Mouse (Mus musculus) layer of hippocampus, adult 9-11 months (tissue): Measurements from ENCODE around the gene Arl5b.
A peak's percentile ranks its signal among the peaks of the same experiment; 100 is the strongest.

ENCODE experiments used
- DNase-seq: peaks from one replicate; pipeline ENCODE4 v3.0.0; 2022

Gene Arl5b

DNA sequence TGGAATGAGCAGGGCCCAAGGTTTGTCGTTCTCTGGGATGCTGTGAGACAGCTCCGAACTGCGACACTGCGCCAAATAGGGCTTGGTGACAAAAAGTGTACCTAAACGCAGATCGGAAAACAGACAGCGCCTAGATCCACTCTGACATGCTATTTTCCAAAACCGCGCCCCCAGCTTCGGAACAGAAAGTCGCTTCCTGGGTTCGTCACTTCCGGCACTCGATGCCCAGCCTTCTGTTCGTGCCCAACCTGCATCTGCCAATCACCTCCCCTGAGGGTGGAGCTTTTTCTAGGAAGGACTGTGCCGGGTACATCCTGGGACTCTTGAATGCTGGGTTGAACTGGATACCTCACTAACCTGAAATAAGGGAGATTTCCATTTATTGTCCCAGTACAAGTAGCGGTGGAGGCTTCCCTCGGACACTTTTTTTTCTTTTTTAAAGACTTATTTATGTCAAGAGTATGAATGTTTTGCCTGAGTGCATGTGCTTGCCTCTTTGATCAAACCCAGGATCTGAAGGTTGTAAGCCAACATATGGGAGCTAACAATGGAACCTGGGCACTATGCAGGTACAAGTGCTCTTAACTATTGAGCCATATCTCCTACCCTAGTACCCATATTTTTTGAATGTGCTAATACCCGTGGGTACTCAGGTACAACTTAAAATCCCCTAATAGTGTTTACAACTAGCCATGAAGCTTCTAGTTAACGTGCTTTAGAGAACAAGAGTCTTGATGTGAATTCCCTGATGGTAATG lies at the start of gene Arl5b:
Arl5b (plus strand) TSS at position 279 of the 757 bp plus-strand sequence.
- peak; percentile 93 for DNase-seq

DNA sequence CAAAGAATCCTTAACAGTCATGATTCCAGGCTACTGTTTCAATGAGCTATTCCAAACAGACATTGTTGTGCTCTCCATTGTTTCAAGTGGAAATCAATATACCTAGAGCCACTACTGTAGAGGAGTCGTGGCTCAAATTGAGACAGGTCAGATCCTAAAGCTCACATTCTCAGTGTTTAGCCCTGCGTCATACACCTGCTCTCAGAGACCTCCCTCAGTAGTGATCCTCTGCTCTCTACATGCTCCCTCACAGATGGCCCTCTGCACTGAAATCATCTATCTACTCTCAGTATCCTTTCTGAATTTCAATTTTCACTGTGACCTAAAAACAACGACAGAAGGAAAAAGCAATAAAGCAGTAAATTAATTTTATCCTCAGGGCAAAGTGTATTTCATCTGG lies 41.7 kb upstream of the Arl5b start:
- DNase-seq: no peak

DNA sequence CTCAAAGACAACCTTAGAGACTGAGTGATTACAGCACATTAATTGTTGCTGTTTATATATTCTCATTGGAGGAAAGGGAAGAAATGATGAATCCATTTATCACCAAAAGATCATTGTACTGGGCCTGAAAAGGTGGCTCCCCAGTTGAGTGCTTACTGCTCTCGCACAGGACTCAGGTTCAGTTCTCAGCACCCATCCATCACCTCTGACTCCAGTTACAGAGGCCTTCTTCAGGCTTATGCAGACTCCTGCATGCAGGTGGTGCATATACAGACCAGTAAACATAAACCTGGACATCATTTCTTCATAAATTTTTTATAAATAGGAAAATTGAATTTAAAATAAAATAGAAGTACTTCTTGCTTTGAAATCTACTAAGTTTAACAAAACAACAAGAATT lies 41.1 kb upstream of the Arl5b start:
- DNase-seq: no peak

DNA sequence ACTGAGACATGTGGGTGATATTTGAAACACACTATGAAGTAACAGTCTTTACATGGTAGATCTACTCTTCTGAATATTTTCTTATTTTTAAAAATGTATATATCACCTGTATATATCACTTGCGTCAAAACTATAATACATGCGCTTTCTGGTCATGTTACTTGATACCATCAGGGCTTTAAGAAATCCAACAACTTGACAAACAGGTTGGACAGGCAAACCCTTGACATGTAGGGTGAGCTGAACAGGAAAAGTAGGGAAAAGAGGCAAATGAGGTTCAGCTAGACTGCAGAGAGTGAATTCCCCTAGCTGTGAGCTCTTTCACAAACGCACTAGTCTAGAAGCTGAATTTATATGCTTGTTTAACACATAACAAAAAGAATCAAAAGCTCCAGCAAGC lies 22.4 kb upstream of the Arl5b start:
- DNase-seq: no peak

DNA sequence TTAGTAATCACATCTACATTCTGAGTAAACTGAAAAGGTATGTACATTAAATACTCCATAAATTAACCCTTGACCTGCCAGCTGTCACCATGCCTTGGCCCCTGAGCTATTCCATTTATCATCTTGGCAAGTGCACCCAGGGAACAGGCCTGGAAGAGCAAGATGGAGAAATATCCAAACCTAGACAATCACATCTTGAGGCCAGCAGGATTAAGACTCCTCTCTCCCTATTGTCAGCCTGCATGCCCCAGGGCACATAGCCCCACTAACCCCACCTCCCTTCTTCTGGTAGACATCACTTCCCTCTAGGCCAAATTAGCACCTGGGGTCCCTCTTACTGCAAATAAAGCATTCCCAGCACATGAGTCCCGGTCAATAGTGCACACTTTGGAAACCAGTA lies 21.4 kb upstream of the Arl5b start:
- DNase-seq: no peak

DNA sequence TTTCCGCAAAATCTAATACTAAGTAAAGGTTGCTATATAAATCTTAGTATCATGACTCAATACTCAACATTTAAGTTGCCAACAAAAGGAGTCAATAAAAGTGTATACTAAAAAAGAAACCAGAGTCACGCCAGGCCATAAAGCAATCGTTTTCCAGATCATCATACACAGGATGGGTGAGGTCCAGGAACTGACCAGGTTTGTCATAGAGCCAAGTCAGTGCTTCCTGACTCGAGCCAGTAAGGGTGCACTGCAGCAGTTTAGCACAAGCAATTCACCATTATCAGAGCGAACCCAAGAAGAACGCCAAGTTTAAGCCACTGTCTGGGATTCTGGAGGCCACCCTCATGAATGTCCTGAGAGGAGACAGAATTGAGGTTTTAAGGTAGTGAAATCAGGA lies 10.5 kb upstream of the Arl5b start:
- DNase-seq: no peak

DNA sequence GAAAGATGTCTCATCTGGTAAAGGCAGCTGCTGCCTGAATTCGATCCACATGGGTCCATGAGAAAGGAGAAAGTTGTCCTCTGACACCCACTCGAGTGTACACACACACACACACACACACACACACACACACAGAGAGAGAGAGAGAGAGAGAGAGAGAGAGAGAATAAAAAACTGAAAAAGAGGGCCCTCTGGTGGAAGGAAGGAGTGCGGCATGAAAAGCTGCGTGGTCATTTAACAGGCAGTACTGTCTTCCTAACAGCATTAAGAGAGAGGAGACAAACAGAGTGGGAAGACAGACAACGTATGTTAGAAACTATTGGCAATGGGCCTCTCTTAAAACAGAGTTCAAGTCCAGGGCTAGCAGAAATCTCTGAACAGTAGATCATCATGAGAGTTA lies 8.9 kb upstream of the Arl5b start:
- DNase-seq: no peak

DNA sequence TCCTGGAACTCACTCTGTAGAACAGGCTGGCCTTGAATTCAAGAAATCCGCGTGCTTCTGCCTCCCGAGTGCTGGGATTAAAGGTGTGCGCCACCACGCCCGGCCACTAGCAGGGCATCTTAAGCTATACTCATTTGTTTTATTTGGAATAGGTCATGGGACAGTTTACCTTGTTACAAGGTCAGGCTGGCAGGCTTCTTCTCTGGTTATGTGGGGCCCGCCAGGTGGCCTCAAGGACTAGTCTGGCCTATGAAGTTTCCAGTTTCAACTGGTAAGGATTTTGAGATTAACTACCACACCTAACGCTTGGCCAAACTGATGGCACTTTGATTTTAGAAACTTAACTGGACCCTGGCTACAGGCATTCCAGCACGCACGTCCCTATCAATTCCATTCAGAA lies 5.3 kb downstream of the Arl5b start:
- DNase-seq: no peak

DNA sequence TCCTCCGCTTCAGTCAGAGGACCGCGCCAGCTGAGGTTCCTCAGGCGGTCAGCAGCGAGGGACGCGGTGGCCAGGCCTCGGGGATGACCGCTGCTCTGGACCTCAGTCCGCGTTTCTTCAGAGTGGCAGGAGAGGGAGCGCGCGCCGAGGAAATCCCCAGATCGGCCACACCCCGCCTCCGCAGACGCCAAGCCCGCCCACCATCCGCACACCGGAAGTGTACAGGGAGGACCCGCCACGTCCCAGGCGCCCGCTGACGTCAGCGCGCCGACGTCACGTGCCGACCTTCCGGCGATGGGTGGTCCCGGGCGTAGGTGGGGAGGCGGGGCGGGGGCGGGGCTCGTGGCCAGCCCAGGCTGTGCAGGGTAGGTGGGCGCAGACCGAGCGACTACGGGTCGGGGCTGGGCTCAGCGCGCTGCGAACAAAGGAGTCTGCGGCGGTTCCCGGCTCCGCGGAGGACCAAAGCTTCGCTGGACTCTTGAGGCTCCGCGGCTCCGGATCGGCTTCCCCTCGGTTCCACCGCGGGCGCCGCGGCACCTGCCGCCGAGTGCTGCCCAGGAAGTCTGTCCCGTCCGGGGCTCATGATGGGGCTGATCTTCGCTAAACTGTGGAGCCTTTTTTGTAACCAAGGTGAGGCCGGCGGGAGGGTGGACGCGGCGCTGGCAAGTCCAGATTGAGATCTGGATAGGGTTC lies 5.9 kb downstream of the Arl5b start, which contains the start of gene Nsun6:
Nsun6 (minus strand) TSS at position 125 of the 693 bp plus-strand sequence.
- peak; percentile 97 for DNase-seq

DNA sequence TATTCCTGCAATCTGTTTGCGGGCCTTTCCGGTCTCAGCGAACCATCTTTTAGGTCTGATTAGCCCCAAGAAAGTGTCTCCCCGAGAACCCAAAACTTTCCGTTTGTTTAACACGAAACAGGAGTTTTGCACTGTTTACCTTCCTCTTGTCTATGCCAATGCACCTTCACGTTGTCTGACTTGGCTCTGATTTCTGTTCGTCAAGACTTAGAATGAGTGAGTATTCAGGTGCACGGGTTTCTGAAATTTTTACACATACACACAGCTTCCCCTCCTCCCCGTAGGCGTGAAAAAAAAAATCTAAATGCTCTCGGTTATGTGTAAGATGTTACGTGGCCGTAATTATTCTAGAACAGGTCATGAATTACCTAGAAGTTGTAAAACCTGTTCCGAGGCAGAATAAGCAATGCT lies 6.6 kb downstream of the Arl5b start:
- no peak for DNase-seq

DNA sequence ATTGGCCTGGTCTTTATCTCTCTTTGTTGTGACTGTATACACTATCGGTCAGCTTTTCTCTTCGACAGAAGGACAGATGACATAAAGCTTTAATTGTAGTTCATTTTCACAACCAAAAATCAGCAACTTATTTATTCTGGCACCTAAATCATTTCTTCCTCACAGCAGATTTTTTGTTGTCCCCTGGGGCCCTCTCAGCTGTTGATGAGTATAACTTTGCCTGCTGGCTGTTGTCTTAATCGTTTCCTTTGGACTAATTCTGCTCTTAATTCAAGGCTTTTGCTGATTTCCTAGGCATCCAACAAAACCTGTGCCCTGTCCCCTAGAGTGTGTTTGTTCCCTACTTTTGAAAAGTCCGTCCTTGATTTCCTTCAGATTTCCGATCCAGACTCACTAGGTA lies 9.0 kb downstream of the Arl5b start:
- no peak for DNase-seq

DNA sequence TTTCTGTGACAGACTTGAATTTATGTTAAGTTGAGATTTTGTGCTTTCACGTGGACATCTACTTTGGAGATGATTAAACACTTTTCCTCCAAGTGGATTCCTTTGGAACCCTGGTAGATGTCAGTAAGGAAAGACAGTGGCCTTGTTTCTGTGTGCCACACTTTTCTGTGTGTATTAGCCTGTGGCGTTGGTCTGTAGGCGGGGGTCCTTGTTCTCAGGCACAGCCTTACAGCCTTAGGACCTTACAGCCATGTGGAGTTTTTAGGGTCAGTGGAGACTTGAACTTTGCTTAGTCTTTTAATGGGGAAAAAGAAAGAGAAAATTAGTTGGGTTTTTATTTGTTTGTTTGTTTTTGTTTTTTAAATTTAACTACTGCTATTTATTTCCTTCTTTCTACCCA lies 11.7 kb downstream of the Arl5b start:
- DNase-seq: no peak

DNA sequence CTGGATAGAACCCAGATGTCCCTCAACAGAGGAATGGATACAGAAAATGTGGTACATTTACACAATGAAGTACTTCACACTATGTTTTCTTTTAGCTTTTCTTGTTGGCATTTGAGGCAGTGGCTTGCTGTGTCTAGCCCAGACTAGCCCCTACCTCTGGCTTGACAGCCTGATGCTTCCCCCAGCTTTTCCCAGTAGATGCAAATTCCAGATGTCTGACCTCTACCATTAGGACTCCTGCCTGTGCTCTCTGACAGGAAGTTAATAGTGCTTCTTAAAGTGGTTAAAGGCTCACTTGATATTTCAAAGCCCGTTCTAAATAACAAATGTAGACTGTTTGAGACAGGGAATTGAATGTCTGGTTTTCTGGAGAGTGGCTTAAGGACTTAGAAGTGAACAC lies 14.6 kb downstream of the Arl5b start:
- DNase-seq: no peak

DNA sequence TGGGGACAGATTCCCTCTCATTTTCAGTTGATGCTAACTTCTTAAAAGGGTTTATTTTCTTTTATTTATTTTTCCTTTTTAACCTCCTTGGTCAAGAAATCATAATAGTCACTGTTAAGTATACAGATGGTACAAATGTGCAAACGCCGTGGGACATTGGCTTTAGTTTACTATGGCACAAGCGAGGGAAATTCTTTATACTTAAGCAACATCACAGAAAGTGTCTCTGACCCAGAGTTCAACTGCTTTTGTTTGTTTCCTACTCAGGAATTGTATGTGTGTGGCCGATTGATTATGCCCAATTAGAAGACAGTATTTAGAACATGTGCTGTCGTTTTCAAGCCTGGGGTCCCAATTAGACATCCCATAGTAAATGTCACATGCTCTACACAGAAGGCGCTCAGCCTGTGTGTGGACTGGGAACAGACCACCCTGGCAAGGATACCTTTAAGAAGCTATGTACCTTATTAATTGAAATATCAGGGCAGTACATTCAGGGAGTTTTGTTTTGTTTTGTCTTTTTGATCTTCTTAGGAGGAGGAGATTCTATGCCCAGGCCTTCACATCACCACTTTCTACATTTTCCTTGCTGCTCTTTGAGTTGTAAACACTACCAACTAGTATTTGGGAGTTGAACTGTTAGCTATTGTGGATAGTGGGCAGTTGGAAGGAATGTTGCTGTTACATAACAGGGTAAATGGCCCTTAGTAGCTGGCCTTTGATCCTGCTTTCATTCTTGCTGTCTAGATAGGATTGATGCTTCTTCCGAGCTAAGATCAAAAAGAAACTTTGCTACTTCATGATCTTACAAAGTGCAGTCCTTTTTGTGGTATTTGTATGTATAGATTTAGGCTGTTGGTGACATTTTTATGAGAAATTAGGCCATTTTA lies 15.4 kb downstream of the Arl5b start:
- no peak for DNase-seq

DNA sequence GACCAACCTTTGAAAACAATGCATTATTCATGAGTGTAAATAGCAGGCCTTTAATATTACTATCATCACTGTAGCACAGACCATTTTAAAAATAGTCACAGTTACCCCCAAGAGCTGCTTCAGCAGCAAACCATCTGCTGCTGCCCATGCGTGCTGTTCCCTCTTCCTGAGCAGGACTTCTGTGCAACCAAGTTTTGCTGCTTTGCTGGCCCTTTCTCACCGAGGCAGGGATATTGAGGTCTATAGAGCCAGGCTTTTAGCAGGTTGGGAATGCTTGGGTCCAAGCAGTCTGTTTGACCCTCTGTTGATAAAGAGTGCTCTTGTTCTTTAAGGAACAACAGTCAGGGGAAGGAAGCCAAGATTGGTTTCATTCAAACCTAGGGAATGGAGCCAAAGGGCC lies 16.3 kb downstream of the Arl5b start:
- peak; percentile 38 for DNase-seq

DNA sequence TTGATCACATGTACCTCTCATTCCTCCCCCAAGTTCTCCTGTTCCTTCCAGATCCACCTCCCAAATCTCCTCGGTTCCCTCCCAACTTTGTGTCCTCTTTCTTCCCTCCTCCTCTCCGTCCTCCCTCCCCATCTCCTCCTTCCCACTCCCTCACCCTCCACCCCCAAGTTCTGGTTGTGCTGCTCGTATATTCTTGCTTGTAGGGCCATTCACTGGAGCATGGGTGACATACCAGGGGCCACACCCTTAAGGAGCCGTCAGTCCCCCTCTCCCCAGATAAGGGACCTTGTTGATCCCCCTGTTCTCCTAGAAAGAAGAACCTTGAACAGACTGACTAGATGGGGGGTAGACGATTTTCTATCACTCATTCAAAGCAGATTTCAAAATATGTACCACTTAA lies 17.9 kb downstream of the Arl5b start:
- DNase-seq: no peak

DNA sequence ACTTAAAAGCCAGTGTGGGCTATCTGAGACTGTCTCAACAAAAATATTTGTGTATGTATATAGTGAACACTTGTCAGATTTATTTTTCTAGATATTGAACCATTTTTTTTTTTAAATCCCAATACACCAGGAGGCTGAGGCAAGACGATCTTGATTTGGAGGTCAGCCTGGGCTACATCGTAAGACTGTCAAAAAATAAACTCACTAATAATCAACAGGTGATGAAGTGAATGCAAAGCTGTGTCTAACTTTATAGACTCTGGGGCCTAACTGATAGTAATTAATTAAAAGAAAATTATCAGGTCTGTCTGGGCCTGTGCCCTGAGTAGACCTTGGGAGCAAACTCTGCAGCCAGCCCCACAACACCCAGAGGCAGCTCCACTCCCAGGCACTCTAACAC lies 34.5 kb downstream of the Arl5b start:
- DNase-seq: no peak

DNA sequence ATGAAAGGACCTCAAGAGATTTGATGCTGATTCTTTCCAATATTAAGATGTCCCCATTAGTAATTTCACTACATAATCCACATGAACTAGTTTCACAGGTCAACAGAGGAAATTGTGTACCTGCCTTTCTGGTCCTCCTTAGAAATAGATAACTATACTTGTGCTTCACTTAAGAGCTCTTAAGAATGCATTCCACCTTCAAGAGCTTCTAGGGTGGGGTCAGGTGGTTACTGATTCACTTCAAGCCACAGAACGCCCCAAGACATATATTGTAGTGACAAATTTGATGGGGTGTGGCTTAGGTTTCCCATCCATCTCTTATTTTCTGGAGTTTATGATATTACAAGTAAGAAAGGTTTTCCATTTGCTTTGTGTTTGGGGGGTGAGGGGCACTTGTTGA lies 38.1 kb downstream of the Arl5b start:
- DNase-seq: no peak

DNA sequence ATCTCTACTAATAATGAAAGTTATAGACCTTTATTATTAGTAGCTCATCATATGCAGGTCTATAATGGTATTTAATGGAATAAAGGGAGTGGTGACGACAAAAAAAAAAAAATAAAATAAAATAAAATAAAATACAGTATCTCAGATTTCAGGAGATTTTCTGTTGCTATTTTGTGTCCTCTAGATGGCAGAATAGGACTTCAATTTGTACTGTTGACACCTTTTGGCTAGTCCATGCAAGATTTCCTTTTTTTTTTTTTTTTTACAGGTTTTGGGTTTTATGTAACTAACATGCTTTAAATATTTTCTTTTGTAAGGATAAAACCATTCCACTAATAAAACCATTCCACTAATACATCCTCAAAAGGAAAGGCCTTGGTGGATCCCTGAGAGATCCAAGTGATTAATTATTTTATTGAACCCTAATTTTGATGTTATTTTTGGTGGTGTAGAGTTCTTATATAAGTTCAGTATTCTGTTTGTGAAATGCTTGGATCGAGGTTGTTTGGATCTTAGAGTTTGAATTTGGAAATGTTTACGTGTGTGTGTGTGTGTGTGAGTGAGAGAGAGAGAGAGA lies 47.4 kb downstream of the Arl5b start:
- DNase-seq: no peak

DNA sequence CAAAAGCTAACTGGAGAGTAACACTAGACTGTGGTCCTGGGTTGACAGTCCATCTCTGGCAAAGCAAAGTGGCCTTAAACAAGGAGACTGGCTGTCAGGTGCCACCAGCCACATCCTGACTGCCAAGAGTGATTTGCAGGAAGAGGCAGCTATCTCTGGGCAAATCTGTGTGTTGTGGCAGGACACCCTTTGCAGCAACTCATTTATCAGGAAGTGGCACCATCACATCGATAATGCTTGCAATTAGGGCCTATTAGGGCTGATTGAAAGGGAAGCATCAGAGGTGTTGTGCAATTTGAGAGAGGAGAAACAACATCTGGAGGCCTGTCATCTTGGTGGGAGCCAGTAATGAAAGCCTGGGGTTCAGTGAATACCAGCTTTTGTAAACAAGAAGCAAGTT lies 55.2 kb downstream of the Arl5b start:
- DNase-seq: no peak

DNA sequence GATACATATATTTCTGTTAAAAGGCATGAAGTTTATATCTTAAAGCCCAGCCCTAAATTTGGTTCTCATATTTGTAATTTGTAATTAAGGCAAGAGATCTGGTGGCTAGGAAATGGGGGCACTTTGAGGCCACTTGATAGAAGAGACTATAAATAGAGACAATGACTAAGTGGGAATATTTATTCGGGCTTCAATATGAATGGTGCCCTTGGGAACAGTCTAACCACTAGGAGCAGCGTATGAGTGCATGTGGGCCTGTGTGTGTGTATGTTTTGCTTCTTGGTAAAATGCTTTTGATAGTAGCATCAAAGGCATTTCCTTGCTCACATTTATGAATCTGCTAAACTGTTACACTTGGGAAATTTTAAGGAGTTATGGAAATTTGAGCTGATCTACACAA lies 62.1 kb downstream of the Arl5b start:
- no peak for DNase-seq

DNA sequence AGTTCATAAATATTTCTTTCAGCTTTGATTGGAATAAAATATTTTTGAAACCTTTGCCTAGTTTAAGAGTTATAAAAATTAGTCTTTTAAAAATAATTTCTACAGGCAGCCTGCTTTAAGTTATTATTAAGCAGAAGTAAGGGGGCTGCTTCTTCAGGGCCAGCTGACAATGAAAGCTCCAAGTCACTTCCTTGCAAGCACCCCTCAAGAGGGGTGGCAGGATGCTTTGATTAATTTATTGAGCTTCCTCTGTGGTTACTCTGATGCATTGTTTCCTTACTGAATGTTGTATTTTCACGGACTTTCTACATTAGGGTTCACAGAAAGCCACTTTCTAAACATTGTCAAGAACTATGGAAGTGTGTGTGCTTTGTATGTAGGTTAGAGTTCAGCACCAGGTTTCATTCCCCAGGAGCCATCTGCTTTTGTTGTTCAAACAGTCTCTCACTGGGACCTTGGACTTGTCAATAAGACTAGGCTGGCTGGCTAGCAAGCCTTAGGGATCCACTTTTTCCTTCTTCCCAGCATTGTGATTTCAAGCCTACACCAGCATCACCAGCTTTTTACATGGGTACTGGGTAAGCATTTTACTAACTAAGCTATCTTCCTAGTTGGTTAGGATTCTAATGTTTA lies 62.7 kb downstream of the Arl5b start:
- DNase-seq: no peak

DNA sequence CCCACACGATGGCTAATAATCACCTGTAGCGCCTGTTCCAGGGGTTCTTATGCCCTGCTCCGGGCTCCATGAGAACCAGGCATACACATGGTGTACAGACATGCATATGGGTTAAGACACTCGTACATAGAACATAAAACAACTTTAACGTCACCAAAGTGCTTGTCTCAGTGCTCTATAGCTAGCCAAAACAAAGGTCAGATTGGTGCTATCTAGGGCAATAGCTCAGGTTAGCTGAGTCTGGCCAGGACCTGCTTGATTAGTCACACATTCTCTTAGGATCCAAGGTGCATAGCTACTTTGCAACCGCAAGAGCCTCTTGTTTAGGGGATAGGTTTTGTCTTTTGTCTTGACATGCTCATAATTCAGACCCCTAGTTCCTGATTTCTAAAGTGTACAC lies 63.5 kb downstream of the Arl5b start:
- no peak for DNase-seq
